Mouse (Mus musculus): ENCODE results near the gene Gjc1. TPM values are rescaled to one million over a fixed set of nuclear protein-coding genes. Genes with fewer than 3 reads are reported as not detected.

The Gjc1 gene
- polyA plus RNA-seq, 1 experiment from 2014 or later: 64.8 TPM

GRCm38 (mm10) chr11:102803453-102803852 lies 16.0 kb downstream of the Gjc1 start:
- H3K36me3 ChIP-seq (ENCODE audit: control insufficient read depth, insufficient read depth, low read length): peaks cover 32% of the 10 kb centered on the region

GRCm38 (mm10) chr11:102794157-102794556 lies 25.3 kb downstream of the Gjc1 start:
- H3K9ac ChIP-seq (replicated peaks; ENCODE audit: low read depth, low read length): no peak overlapping the region
- no peak for ATAC-seq (ENCODE audit: insufficient number of reproducible peaks, insufficient read depth, low FRiP score, low read depth)
- H3K4me1 ChIP-seq (ENCODE audit: control insufficient read depth, insufficient read depth, low read length): 0 out of 2 replicates have a peak, but pooled peaks cover 8% of the 10 kb centered on the region
- H3K4me2 ChIP-seq (replicated peaks; ENCODE audit: low read depth, low read length): no peak overlapping the region
- no peaks in the 10 kb centered on the region for H3K9me3 ChIP-seq (ENCODE audit: control insufficient read depth, low read depth, low read length)
- no peaks in the 10 kb centered on the region for H3K27me3 ChIP-seq (ENCODE audit: control insufficient read depth, insufficient read depth, low read length)
- H3K36me3 ChIP-seq (ENCODE audit: control insufficient read depth, insufficient read depth, low read length): peaks cover 7% of the 10 kb centered on the region
- WGBS: 45% methylated on average over 8 of the region's 8 CpGs
- 0 out of 2 replicates have a peak overlapping the region, but pooled peaks have one; percentile 35 for H3K27ac ChIP-seq (ENCODE audit: low read length)
- no peak overlapping the region for H3K4me3 ChIP-seq (ENCODE audit: low read depth, low read length)

More at GRCm38 (mm10) chr11:102803453-102803852, 16.0 kb downstream of the Gjc1 start:
- H3K4me1 ChIP-seq (ENCODE audit: control insufficient read depth, insufficient read depth, low read length): peaks cover 2% of the 10 kb centered on the region; the same call in 1 of the 2 replicates
- no peak for ATAC-seq (ENCODE audit: insufficient number of reproducible peaks, insufficient read depth, low FRiP score, low read depth)
- no peak overlapping the region for H3K4me3 ChIP-seq (ENCODE audit: low read depth, low read length)
- no peaks in the 10 kb centered on the region for H3K9me3 ChIP-seq (ENCODE audit: control insufficient read depth, low read depth, low read length)
- 74% methylated on average over 5 of the region's 5 CpGs for WGBS
- no peak overlapping the region for H3K4me2 ChIP-seq (replicated peaks; ENCODE audit: low read depth, low read length)
- no peaks in the 10 kb centered on the region for H3K27me3 ChIP-seq (ENCODE audit: control insufficient read depth, insufficient read depth, low read length)
- H3K9ac ChIP-seq (replicated peaks; ENCODE audit: low read depth, low read length): no peak overlapping the region
- no peak overlapping the region for H3K27ac ChIP-seq (ENCODE audit: low read length)

DNA sequence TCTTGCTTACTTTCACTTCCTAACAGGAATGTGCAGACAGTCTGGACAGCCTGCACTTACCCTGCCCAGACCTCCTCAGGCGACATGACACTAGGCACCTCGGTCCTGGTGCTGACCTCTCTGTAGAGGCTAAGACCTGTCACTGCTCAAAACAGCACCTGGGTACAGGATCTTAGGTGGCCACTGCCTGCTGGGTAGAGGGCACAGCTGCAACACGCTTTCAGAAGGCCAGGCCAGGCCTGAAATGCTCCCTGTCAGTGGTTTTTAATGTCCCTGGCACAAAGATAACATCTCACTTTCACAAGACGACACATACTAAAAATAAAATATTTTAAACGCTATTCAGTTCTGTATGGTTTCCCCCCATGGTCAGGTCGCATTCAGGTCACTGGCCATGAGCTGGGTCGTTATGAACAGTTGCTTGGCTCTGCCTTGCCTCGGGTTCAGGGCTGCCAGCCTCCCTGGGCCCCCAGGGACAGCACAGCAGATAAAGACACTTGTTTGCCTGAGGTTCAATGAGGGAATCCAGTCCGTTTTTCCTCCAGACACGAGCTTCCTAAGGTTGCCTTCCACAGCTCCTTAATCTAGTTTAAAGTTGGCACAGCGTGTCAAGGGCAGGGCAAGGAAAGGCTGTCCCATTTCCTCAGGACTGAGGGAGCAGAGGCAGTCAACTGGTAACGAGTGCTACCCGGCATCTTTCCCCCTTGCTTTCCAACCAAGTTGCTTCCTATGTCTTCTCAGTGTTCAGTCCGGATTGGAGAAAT lies 27.6 kb downstream of the Gjc1 start:
- no peak for ATAC-seq (ENCODE audit: insufficient number of reproducible peaks, insufficient read depth, low FRiP score, low read depth)
- H3K9me3 ChIP-seq (ENCODE audit: control insufficient read depth, low read depth, low read length): no peaks in the 10 kb centered on the region
- no peak overlapping the region for H3K27ac ChIP-seq (ENCODE audit: low read length)
- 0 out of 2 replicates have a peak, but pooled peaks cover 8% of the 10 kb centered on the region for H3K4me1 ChIP-seq (ENCODE audit: control insufficient read depth, insufficient read depth, low read length)
- no peaks in the 10 kb centered on the region; the same call in 1 of the 2 replicates for H3K36me3 ChIP-seq (ENCODE audit: control insufficient read depth, insufficient read depth, low read length)
- WGBS: 50% methylated on average over 14 of the region's 14 CpGs
- H3K4me2 ChIP-seq (replicated peaks; ENCODE audit: low read depth, low read length): no peak overlapping the region
- H3K4me3 ChIP-seq (ENCODE audit: low read depth, low read length): no peak overlapping the region
- no peak overlapping the region for H3K9ac ChIP-seq (replicated peaks; ENCODE audit: low read depth, low read length)
- H3K27me3 ChIP-seq (ENCODE audit: control insufficient read depth, insufficient read depth, low read length): no peaks in the 10 kb centered on the region

DNA sequence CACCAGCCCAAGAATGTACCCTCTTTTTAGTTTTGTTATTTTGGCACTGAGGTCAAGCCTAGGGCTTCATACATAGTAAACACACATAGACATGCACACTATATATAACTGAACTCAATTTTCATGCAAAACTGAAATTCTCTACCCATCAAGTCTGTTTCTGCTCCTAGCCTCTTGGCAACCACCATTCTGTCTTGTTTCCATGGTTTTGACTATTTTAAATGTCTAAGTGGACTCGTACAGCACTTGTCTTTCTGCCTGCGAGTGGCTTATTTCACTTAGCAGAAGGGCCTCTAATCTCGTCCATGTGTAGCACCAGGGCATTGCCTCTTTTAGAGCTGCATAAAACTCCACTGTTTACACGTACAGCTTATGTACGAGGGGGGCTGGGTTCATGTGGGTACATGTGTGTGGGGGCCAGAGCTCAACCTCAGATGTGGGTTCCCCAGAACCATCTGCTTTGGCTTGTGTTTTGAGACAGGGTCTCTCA lies 31.8 kb downstream of the Gjc1 start:
- Histone ChIP-seq H3K4me2 (replicated peaks; ENCODE audit: low read depth, low read length) (no peak overlapping the region), H3K9ac (replicated peaks; ENCODE audit: low read depth, low read length) (no peak overlapping the region), H3K9me3 (ENCODE audit: control insufficient read depth, low read depth, low read length) (no peaks in the 10 kb centered on the region), H3K4me1 (ENCODE audit: control insufficient read depth, insufficient read depth, low read length) (0 out of 2 replicates have a peak, but pooled peaks cover 6% of the 10 kb centered on the region), H3K27ac (ENCODE audit: low read length) (no peak overlapping the region), H3K4me3 (ENCODE audit: low read depth, low read length) (no peak overlapping the region), H3K36me3 (ENCODE audit: control insufficient read depth, insufficient read depth, low read length) (no peaks in the 10 kb centered on the region), H3K27me3 (ENCODE audit: control insufficient read depth, insufficient read depth, low read length) (no peaks in the 10 kb centered on the region)
- ATAC-seq (ENCODE audit: insufficient number of reproducible peaks, insufficient read depth, low FRiP score, low read depth): no peak
- 76% methylated on average over 5 of the region's 5 CpGs for WGBS

DNA sequence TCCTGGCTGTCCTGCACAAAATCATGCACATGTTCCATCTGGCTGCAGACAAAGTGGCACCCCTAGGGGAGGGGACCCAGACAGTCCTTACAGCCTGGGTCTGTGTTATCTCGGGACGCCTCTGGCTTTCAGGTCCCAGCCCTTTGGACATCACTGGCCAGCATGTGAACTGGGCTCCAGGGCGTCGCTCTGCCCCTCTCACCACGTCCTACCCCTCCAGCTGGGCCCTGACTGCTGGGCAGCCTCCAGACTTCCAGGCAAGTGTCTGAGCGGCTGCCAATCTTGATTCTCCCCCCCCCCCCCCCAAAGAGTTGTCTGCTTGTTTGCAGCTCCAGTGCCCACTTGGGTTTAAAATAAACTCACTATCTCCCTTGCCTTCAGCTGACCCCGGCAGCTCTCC lies 36.1 kb downstream of the Gjc1 start:
- Histone ChIP-seq H3K4me3 (ENCODE audit: low read depth, low read length) (no peak overlapping the region), H3K27ac (ENCODE audit: low read length) (no peak overlapping the region), H3K4me2 (replicated peaks; ENCODE audit: low read depth, low read length) (no peak overlapping the region), H3K36me3 (ENCODE audit: control insufficient read depth, insufficient read depth, low read length) (no peaks in the 10 kb centered on the region), H3K27me3 (ENCODE audit: control insufficient read depth, insufficient read depth, low read length) (no peaks in the 10 kb centered on the region), H3K9me3 (ENCODE audit: control insufficient read depth, low read depth, low read length) (no peaks in the 10 kb centered on the region), H3K9ac (replicated peaks; ENCODE audit: low read depth, low read length) (no peak overlapping the region), H3K4me1 (ENCODE audit: control insufficient read depth, insufficient read depth, low read length) (peaks cover 7% of the 10 kb centered on the region; the same call in 1 of the 2 replicates)
- WGBS: 63% methylated on average over 7 of the region's 7 CpGs
- ATAC-seq (ENCODE audit: insufficient number of reproducible peaks, insufficient read depth, low FRiP score, low read depth): no peak

DNA sequence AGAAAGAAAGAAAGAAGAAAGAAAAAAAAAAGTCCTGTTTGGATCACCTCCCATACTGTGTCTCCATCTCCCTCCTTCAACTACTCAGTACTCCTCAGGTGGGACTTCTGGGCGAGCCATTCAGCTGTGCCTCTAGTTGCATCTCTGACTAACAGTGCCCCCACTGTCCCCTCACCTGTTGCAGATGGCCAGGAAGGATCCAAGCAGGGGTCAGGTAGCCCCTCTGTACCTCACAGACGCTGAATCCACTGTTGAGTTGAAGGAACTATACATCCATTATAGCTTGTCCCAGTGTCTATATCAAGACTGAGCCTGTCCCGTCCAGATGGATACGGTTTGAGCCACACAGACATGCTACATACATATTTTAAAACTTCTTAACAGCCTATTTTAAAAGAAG lies 38.0 kb downstream of the Gjc1 start:
- no peak overlapping the region for H3K27ac ChIP-seq (ENCODE audit: low read length)
- H3K36me3 ChIP-seq (ENCODE audit: control insufficient read depth, insufficient read depth, low read length): no peaks in the 10 kb centered on the region
- no peaks in the 10 kb centered on the region for H3K27me3 ChIP-seq (ENCODE audit: control insufficient read depth, insufficient read depth, low read length)
- no peak overlapping the region for H3K4me2 ChIP-seq (replicated peaks; ENCODE audit: low read depth, low read length)
- 80% methylated on average over 4 of the region's 4 CpGs for WGBS
- ATAC-seq (ENCODE audit: insufficient number of reproducible peaks, insufficient read depth, low FRiP score, low read depth): no peak
- H3K9ac ChIP-seq (replicated peaks; ENCODE audit: low read depth, low read length): no peak overlapping the region
- H3K9me3 ChIP-seq (ENCODE audit: control insufficient read depth, low read depth, low read length): no peaks in the 10 kb centered on the region
- H3K4me3 ChIP-seq (ENCODE audit: low read depth, low read length): no peak overlapping the region
- peaks cover 14% of the 10 kb centered on the region; the same call in 1 of the 2 replicates for H3K4me1 ChIP-seq (ENCODE audit: control insufficient read depth, insufficient read depth, low read length)

- no peaks in the 10 kb centered on the region for H3K36me3 ChIP-seq (ENCODE audit: control insufficient read depth, insufficient read depth, low read length)
- peaks cover 14% of the 10 kb centered on the region; the same call in 1 of the 2 replicates for H3K4me1 ChIP-seq (ENCODE audit: control insufficient read depth, insufficient read depth, low read length)
- no peak overlapping the region for H3K9ac ChIP-seq (replicated peaks; ENCODE audit: low read depth, low read length)
- no peaks in the 10 kb centered on the region for H3K9me3 ChIP-seq (ENCODE audit: control insufficient read depth, low read depth, low read length)
- H3K4me2 ChIP-seq (replicated peaks; ENCODE audit: low read depth, low read length): no peak overlapping the region
- H3K4me3 ChIP-seq (ENCODE audit: low read depth, low read length): no peak overlapping the region
- WGBS: 47% methylated on average over 10 of the region's 10 CpGs
- ATAC-seq (ENCODE audit: insufficient number of reproducible peaks, insufficient read depth, low FRiP score, low read depth): no peak
- no peaks in the 10 kb centered on the region for H3K27me3 ChIP-seq (ENCODE audit: control insufficient read depth, insufficient read depth, low read length)
- no peak overlapping the region for H3K27ac ChIP-seq (ENCODE audit: low read length)
Measured at GRCm38 (mm10) chr11:102780986-102781351, 38.5 kb downstream of the Gjc1 start.

DNA sequence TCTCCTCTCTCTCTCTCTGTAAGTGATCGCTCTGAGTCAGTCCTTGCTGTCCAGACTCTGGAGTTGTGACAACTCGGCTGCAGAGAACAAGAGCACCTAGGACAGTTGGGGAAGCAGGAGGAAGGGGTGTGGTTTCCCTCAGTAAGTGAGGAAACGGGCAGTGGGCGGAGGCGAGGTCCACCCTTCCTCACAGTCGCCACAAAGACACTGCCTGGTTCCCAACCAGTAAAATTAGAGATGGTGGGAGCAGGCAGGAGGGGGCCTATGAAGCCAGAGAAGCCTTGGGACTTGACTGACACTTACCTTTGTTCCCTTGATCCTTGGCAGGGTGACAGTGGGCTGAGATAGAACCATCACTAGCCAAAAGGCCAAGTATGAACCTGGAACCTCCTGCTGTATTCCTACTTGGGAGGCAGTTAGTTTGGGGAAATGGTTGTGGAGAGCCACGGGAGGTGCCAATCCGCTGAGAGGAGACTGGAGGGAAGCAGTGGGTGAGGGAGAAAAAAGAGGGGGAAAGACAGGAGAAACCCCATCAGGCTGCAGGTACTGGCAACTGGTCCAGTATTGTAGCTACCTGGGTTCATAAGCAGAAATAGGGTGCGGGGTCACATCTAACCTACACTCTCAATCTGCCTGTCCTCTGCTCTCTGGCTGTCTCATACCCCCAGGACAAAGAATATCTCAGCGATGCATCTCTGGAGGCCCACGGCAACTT lies 39.1 kb downstream of the Gjc1 start:
- Histone ChIP-seq H3K4me3 (ENCODE audit: low read depth, low read length) (no peak overlapping the region), H3K9ac (replicated peaks; ENCODE audit: low read depth, low read length) (no peak overlapping the region), H3K36me3 (ENCODE audit: control insufficient read depth, insufficient read depth, low read length) (no peaks in the 10 kb centered on the region), H3K4me2 (replicated peaks; ENCODE audit: low read depth, low read length) (no peak overlapping the region), H3K9me3 (ENCODE audit: control insufficient read depth, low read depth, low read length) (no peaks in the 10 kb centered on the region), H3K4me1 (ENCODE audit: control insufficient read depth, insufficient read depth, low read length) (peaks cover 14% of the 10 kb centered on the region; the same call in 1 of the 2 replicates), H3K27me3 (ENCODE audit: control insufficient read depth, insufficient read depth, low read length) (no peaks in the 10 kb centered on the region), H3K27ac (ENCODE audit: low read length) (no peak overlapping the region)
- WGBS: 42% methylated on average over 11 of the region's 11 CpGs
- ATAC-seq (ENCODE audit: insufficient number of reproducible peaks, insufficient read depth, low FRiP score, low read depth): no peak
